In genomic region chr5:122176398-122176797, GRCm38 (mm10) we compare ENCODE assay signal across 9 mouse cellular contexts. TPM values are rescaled to one million over a fixed set of nuclear protein-coding genes. Genes with fewer than 3 reads are reported as not detected.
A peak's percentile ranks its signal among the peaks of the same experiment; 100 is the strongest.
DNase-seq lines count a peak whose midpoint lies in the region; ATAC-seq and TF ChIP-seq lines count a peak whose summit lies in the region.
"Had no signal": no experiment of that assay in that cellular context is flagged by ENCODE, and none has a peak within 500 bp of the region (broad histone marks: within the 10 kb centered on the region; RNA-seq: fewer than 3 reads in every experiment).

No protein-coding gene starts in this region.

- peak; percentile 47 for DNase-seq in kidney, adult 18-20 months
- DNase-seq in kidney, adult 8-10 months: no peak
- DNase-seq in ES-E14 (ENCODE audit: low read depth, low spot score): no peak
- peak; percentile 58 for DNase-seq in cerebellum, adult 9-10 months
- peak; percentile 51 for DNase-seq in liver
- DNase-seq in natural killer cell, adult 2 months (ENCODE audit: low spot score in 2 of 2): peak; percentile 47 to 66
- DNase-seq in yolk sac, embryonic 10.5 days (ENCODE audit: low spot score): peak; percentile 25

- H3K4me2 ChIP-seq in heart, embryonic 14.5 days (ENCODE audit: low read length): no peak overlapping the region
- H3K4me2 ChIP-seq: neural tube, embryonic 12.5 days had no signal

- no peak overlapping the region for H3K4me3 ChIP-seq in ES-E14 (ENCODE audit: insufficient read depth in 1 of 2, low read depth in 1 of 2, low read length in 2 of 2, poor library complexity in 1 of 2, severe bottlenecking in 1 of 2)
- H3K4me3 ChIP-seq in heart, embryonic 14.5 days (ENCODE audit: control insufficient read depth in 1 of 2, insufficient read depth in 1 of 2, low read depth in 1 of 2, low read length in 2 of 2): no peak overlapping the region
- H3K4me3 ChIP-seq: neural tube, embryonic 12.5 days had no signal

- no peaks in the 10 kb centered on the region for H3K9me3 ChIP-seq in ES-E14 (ENCODE audit: control insufficient read depth, insufficient read depth, low read depth, low read length)
- no peaks in the 10 kb centered on the region for H3K9me3 ChIP-seq in heart, embryonic 14.5 days (ENCODE audit: control insufficient read depth, low read length)
- H3K9me3 ChIP-seq: neural tube, embryonic 12.5 days had no signal

- H3K4me1 ChIP-seq in ES-E14 (ENCODE audit: control insufficient read depth in 2 of 2, insufficient read depth in 2 of 2, low read length in 2 of 2, poor library complexity in 1 of 2): peaks cover 4 to 15% of the 10 kb centered on the region in 2 experiments; a peak in 3 of 4 replicates
- H3K4me1 ChIP-seq in heart, embryonic 14.5 days (ENCODE audit: control insufficient read depth in 2 of 2, insufficient read depth in 2 of 2, low read length in 2 of 2): no peaks in the 10 kb centered on the region
- H3K4me1 ChIP-seq: neural tube, embryonic 12.5 days had no signal

- no peaks in the 10 kb centered on the region for H3K27me3 ChIP-seq in heart, embryonic 14.5 days (ENCODE audit: control insufficient read depth, insufficient read depth, low read length)
- H3K27me3 ChIP-seq: neural tube, embryonic 12.5 days had no signal

- H3K36me3 ChIP-seq in ES-E14 (ENCODE audit: control insufficient read depth, insufficient read depth, low read length, poor library complexity, severe bottlenecking): peaks cover 39% of the 10 kb centered on the region
- H3K36me3 ChIP-seq in heart, embryonic 14.5 days (ENCODE audit: control insufficient read depth, insufficient read depth, low read length): peaks cover 45% of the 10 kb centered on the region

- no peak overlapping the region for H3K27ac ChIP-seq in ES-E14 (ENCODE audit: insufficient read depth, low read depth, low read length, poor library complexity, severe bottlenecking)
- H3K27ac ChIP-seq in heart, embryonic 14.5 days (replicated peaks in 1 of 2; ENCODE audit: control insufficient read depth in 1 of 2, insufficient read depth in 1 of 2, low read depth in 2 of 2, low read length in 2 of 2): no peak overlapping the region
- H3K27ac ChIP-seq: neural tube, embryonic 12.5 days had no signal

- peak; percentile 51; the same call in 1 of the 2 replicates for ATAC-seq in heart, embryonic 14.5 days (ENCODE audit: insufficient number of reproducible peaks, insufficient read depth, low FRiP score, low read depth)

- 50% methylated on average over 1 of the region's 1 CpGs for WGBS in heart, embryonic 14.5 days

- in situ Hi-C loops in ES-E14 (cut with MboI; ENCODE audit: low sequenced_read_pairs in 2 of 2, unreplicated experiment in 2 of 2): no loop called here

- no peak overlapping the region for H3K9ac ChIP-seq in ES-E14 (ENCODE audit: insufficient read depth, low read depth, low read length, poor library complexity, severe bottlenecking)
- H3K9ac ChIP-seq in heart, embryonic 14.5 days (ENCODE audit: low read length): no peak overlapping the region
- H3K9ac ChIP-seq: neural tube, embryonic 12.5 days had no signal

TF ChIP-seq in ES-E14, 5 proteins besides CTCF, POLR2A, EP300 and RAD21:
- TF ChIP-seq ZNF384 (IDR thresholded peaks at IDR 0.05; ENCODE audit: low read depth, low read length) (peak; percentile 88), HCFC1 (IDR thresholded peaks at IDR 0.05; ENCODE audit: borderline replicate concordance, insufficient read depth, low read length) (no peak), ZC3H11A (IDR thresholded peaks at IDR 0.05; ENCODE audit: borderline replicate concordance, low read depth, low read length) (no peak)

RNA-seq across cellular contexts. Expression of gene Ppp1cc, which starts 18.3 kb away (rescaled TPM):
- total RNA-seq in ES-E14 (2012; rRNA removed): 245 and 265 TPM in 2 replicates
- 229 and 248 TPM in 2 replicates for polyA plus RNA-seq in heart, embryonic 14.5 days (2014; fragmentation: Nextera tagmentation; extraction: Ambion mirVana)

RNA-seq across cellular contexts. Expression of gene Hvcn1, which starts 30.2 kb away (rescaled TPM):
- total RNA-seq in ES-E14 (2012; rRNA removed): 35.7 and 39.3 TPM in 2 replicates
- 1.2 and 1.6 TPM in 2 replicates for polyA plus RNA-seq in heart, embryonic 14.5 days (2014; fragmentation: Nextera tagmentation; extraction: Ambion mirVana)

RNA-seq across cellular contexts. Expression of gene Ccdc63, which starts 35.8 kb away (rescaled TPM):
- 1.7 and 2.2 TPM in 2 replicates for total RNA-seq in ES-E14 (2012; rRNA removed)
- polyA plus RNA-seq in heart, embryonic 14.5 days (2014; fragmentation: Nextera tagmentation; extraction: Ambion mirVana): 0.85 TPM in 1 of 2 replicates, not detected in the other
- polyA plus RNA-seq: neural tube, embryonic 12.5 days had no signal

Comparison
In these comparisons a context has a peak if more than half of its experiments do, and no peak if none do; other contexts are left out.
1. DNase-seq: peak in kidney, adult 18-20 months (single experiment), cerebellum, adult 9-10 months (single experiment), liver (single experiment), natural killer cell, adult 2 months (2 of 2) and yolk sac, embryonic 10.5 days (single experiment); none in kidney, adult 8-10 months (0 of 2) and ES-E14 (single experiment).